Mouse (Mus musculus): Measurements from ENCODE around the gene Hist2h3c2.

- TF ChIP-seq CTCF (IDR thresholded peaks at IDR 0.05; ENCODE audit: low read depth) (no peak), EP300 (IDR thresholded peaks at IDR 0.05; ENCODE audit: low read depth) (no peak)
Observed at GRCm38 (mm10) chr3:96226695-96227648, 12.0 kb downstream of the Hist2h3c2 start.
